Mouse (Mus musculus) liver, embryonic 11.5 days (tissue): ENCODE measurements around the gene Gm4450. TPM values are rescaled to one million over a fixed set of nuclear protein-coding genes. Genes with fewer than 3 reads are reported as not detected.
A peak's percentile ranks its signal among the peaks of the same experiment; 100 is the strongest.
"Not testable (repeated sequence)": the region's sequence is repeated elsewhere in the genome, so short reads cannot be mapped to it uniquely, and the experiment has no call there.

Source experiments
- ATAC-seq: fragments of 200-750 bp; cut with Nextera tagmentation; replicated peaks from 2 replicates; pipeline ENCODE4 v1.8.0; 2017; ENCODE audit warnings: moderate number of reproducible peaks, mild to moderate bottlenecking, moderate TSS enrichment, moderate library complexity; ENCODE audit not compliant: low FRiP score
- DNase-seq: peaks from one replicate; pipeline ENCODE4 v3.0.0-alpha.2; 2017; ENCODE audit warnings: low spot score
- H3K27ac ChIP-seq: fragments of 300-500 bp; sonication (generic); 2 replicates; pipeline ENCODE4 v1.5.1; 2014; ENCODE audit warnings: mild to moderate bottlenecking, low read depth, low read length, control low read depth
- H3K27me3 ChIP-seq: fragments of 300-500 bp; sonication (generic); replicated peaks from 2 replicates; pipeline ENCODE4 v1.6.1; 2014; ENCODE audit warnings: low read length, mixed read lengths; ENCODE audit not compliant: control insufficient read depth, insufficient read depth
- H3K36me3 ChIP-seq: fragments of 300-500 bp; sonication (generic); 2 replicates; pipeline ENCODE4 v1.6.1; 2014; ENCODE audit warnings: mild to moderate bottlenecking, low read length, moderate library complexity, mixed read lengths; ENCODE audit not compliant: control insufficient read depth, insufficient read depth
- H3K4me1 ChIP-seq: fragments of 300-500 bp; sonication (generic); replicated peaks from 2 replicates; pipeline ENCODE4 v1.6.1; 2014; ENCODE audit warnings: low read length, mixed read lengths; ENCODE audit not compliant: control insufficient read depth, insufficient read depth
- H3K4me2 ChIP-seq: fragments of 300-500 bp; sonication (generic); 2 replicates; pipeline ENCODE4 v1.6.1; 2014; ENCODE audit warnings: mild to moderate bottlenecking, control low read depth, moderate library complexity
- H3K4me3 ChIP-seq: fragments of 300-500 bp; sonication (generic); 2 replicates; pipeline ENCODE4 v1.5.1; 2014; ENCODE audit warnings: low read depth, low read length, control low read depth
- H3K9ac ChIP-seq: fragments of 300-500 bp; sonication (generic); 2 replicates; pipeline ENCODE4 v1.6.1; 2014; ENCODE audit warnings: low read depth, low read length, control low read depth
- H3K9me3 ChIP-seq: fragments of 300-500 bp; sonication (generic); 2 replicates; pipeline ENCODE4 v1.6.1; 2016; ENCODE audit warnings: low read length, inconsistent platforms, mixed read lengths; ENCODE audit not compliant: control insufficient read depth
- WGBS: fragments of 180-500 bp; shearing (Covaris S2); extraction: QIAGEN DNeasy Blood & Tissue Kit; methylation state at CpG from one replicate; pipeline ENCODE4 v1.1.7; 2014; 5-methylcytosine and 5-hydroxymethylcytosine counted together
- polyA plus RNA-seq: library from polyadenylated mRNA; unstranded; fragments of >200 nt; fragmentation: Nextera tagmentation; extraction: Ambion mirVana; gene quantifications from 2 replicates; pipeline ENCODE4 v1.2.1, GENCODE M21; 2014

Gene Gm4450
- polyA plus RNA-seq, 1 experiment from 2014 or later, result not detected

- H3K4me3 ChIP-seq, H3K9ac ChIP-seq, H3K4me2 ChIP-seq, H3K36me3 ChIP-seq, H3K27me3 ChIP-seq, H3K4me1 ChIP-seq, ATAC-seq, H3K27ac ChIP-seq, DNase-seq, H3K9me3 ChIP-seq: not testable (repeated sequence)
- no CpG with 5 or more reads among the region's 1 CpGs for WGBS
Observed at GRCm38 (mm10) chr3:98443924-98444323, 13.0 kb downstream of the Gm4450 start.

DNA sequence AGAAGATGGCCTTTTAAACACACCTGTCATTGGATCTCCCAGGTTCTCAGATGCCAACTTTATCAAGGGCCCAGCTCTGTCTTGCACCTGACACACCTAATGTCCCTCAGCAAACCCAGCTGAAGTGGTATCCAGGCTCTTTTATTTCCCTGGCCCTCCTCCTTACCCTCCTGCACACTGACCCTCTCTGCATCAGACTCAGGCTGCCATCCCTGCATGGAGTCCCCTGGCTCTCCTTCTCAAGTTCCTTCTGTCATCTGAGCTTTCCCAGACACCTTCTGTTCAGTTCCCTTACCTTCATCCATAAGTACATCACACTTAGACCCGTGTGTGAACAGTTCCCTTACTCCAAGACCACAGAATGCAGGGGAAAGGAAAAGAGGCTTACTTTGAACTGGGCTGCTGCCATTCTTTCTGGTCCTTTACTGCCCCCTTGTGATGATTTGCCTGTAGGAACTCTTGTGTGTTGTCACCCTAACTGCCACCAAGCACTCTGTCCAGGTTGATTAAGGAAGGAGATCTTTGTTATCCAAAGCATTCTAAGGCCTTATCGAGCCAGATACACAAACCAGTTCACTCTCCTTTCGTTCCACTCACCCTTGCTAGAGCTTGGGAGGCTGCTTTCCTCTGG lies 13.7 kb downstream of the Gm4450 start:
- H3K9ac ChIP-seq, DNase-seq, H3K4me3 ChIP-seq, H3K4me1 ChIP-seq, H3K27ac ChIP-seq, H3K9me3 ChIP-seq, H3K4me2 ChIP-seq, H3K36me3 ChIP-seq, H3K27me3 ChIP-seq: not testable (repeated sequence)
- ATAC-seq, result 0 out of 2 replicates have a peak, but pooled peaks have one; percentile 36
- WGBS, result 4% methylated on average over 3 of the region's 3 CpGs

DNA sequence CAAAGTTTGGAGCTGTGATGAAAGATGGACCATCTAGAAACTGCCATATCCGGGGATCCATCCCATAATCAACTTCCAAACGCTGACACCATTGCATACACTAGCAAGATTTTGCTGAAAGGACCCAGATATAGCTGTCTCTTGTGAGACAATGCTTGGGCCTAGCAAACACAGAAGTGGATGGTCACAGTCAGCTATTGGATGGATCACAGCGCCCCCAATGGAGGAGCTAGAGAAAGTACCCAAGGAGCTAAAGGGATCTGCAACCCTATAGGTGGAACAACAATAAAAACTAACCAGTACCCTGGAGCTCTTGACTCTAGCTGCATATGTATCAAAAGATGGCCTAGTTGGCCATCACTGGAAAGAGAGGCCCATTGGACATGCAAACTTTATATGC lies 14.7 kb downstream of the Gm4450 start:
- not testable (repeated sequence) for H3K36me3 ChIP-seq, H3K27ac ChIP-seq, H3K4me2 ChIP-seq, H3K4me3 ChIP-seq, ATAC-seq, H3K4me1 ChIP-seq, DNase-seq, H3K9ac ChIP-seq, H3K9me3 ChIP-seq, H3K27me3 ChIP-seq
- WGBS, result 36% methylated on average over 3 of the region's 3 CpGs

DNA sequence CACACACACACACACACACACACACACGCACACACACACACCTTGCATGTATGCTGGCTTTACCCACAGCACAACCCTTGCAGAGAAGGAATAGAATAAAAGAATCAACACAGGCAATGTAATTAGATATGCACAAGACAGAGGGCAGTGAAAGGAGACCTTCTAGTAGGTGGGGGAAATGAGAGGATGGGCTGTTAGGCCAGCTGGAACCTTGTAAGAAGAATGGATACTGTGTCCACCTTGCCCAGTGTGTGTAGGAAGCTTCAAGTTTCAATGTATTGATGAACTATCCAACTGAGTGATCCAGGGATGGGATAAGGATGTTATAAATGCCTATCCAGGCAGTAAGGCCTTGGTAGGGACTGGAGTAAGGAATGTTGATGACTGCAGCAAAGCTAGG lies 21.9 kb downstream of the Gm4450 start:
- DNase-seq, result no peak
- Histone ChIP-seq H3K4me1 (no peaks in the 10 kb centered on the region), H3K27me3 (no peaks in the 10 kb centered on the region), H3K27ac (no peak overlapping the region), H3K36me3 (no peaks in the 10 kb centered on the region), H3K4me3 (no peak overlapping the region), H3K9ac (no peak overlapping the region), H3K4me2 (no peak overlapping the region), H3K9me3 (no peaks in the 10 kb centered on the region)
- no peak for ATAC-seq
- WGBS, result 67% methylated on average over 1 of the region's 1 CpGs

DNA sequence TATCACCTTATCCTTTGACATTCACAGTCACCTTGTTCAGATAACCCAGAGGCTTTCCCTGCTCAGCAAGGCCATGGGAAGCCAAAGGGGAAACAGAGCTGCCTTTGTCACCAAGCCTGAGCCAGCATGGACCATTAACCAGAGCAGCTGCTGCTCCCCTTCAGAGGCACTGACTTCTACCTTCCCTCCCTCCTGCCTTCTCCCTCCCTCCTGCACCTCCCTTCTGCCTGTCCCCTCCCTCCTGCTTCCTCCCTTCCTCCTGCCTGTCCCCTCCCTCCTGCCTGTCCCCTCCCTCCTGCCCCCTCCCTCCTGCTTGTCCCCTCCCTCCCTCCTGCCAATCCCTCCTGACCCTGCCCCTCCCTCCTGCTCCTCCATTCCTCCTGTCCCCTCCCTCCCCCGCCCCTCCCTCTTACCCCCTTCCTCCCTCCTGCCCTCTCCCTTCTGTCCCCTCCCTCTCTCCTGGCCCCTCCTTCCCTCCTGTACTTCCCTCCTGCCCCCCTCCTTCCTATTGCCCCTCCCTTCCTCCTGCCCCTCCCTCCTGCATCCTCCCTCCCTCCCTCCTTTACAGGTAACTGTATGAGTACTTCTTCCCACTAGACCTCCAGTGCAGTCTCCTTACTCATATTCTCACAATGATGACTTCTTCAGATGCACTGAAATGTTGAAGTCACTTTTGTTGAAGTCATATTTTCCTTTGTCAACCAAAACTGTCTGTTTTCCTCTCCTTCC lies 22.7 kb downstream of the Gm4450 start:
- WGBS, result 17% methylated on average over 1 of the region's 1 CpGs
- no peak overlapping the region for H3K4me2 ChIP-seq
- H3K36me3 ChIP-seq, result no peaks in the 10 kb centered on the region
- ATAC-seq (no peak; the same call in 1 of the 2 replicates), DNase-seq (no peak)
- no peak overlapping the region for H3K4me3 ChIP-seq
- no peaks in the 10 kb centered on the region for H3K4me1 ChIP-seq
- H3K27me3 ChIP-seq, result peaks cover 6% of the 10 kb centered on the region
- H3K9ac ChIP-seq, result no peak overlapping the region
- no peaks in the 10 kb centered on the region for H3K9me3 ChIP-seq
- no peak overlapping the region for H3K27ac ChIP-seq

DNA sequence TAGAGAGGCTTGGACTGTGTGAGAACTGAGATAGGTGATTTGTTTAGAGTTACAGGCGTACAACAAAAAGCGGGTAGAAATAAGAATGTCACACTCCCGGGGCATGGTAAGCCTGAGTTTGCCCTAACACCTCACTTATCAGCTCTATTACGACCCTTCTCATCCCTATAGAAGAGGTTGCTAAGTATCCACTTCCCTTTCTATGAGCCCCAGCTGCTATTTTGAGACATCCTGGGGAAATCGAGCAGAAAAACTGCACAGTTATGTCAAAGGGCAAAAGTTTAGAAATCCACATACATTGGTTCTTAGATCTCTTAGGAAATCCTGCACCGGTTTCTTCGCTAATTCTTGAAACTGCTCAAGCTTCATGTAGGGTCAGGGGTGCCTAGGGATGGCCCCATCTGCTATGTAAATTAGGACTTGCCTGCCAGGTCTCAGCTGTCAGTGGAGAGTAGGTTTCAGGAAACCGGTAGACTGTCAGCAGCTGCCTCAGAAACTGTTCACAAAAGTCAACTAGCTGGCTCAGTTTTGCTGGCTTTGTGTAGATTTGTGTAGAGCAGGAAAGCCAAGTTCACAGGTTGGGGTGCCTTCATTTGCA lies 27.9 kb downstream of the Gm4450 start:
- peak overlapping the region; percentile 65 for H3K4me3 ChIP-seq
- H3K9me3 ChIP-seq, result no peaks in the 10 kb centered on the region
- peaks cover 30% of the 10 kb centered on the region for H3K27me3 ChIP-seq
- no peak overlapping the region for H3K27ac ChIP-seq
- no peak overlapping the region for H3K9ac ChIP-seq
- WGBS, result 19% methylated on average over 8 of the region's 8 CpGs
- H3K36me3 ChIP-seq, result no peaks in the 10 kb centered on the region
- ATAC-seq (no peak), DNase-seq (no peak)
- peaks cover 5% of the 10 kb centered on the region for H3K4me1 ChIP-seq
- H3K4me2 ChIP-seq, result peak overlapping the region; percentile 97

DNA sequence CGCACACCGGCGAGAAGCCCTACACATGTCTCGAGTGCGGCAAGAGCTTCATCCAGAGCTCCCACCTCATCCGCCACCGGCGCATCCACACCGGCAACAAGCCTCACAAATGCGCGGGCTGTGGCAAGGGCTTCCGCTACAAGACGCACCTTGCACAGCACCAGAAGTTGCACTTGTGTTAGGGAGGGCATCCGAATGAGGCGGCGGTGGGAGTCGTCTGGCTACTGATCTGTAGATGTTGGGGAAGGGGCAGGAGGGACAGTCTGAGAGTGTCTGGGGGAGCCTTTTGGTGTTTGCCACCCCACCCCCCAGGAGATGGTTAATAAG lies 28.5 kb downstream of the Gm4450 start:
- Histone ChIP-seq H3K36me3 (no peaks in the 10 kb centered on the region; the same call in 1 of the 2 replicates), H3K9me3 (no peaks in the 10 kb centered on the region), H3K27me3 (peaks cover 30% of the 10 kb centered on the region), H3K4me2 (peak overlapping the region; percentile 97), H3K4me3 (peak overlapping the region; percentile 65), H3K27ac (no peak overlapping the region), H3K4me1 (peaks cover 5% of the 10 kb centered on the region), H3K9ac (peak overlapping the region; percentile 59)
- 3% methylated on average over 17 of the region's 17 CpGs for WGBS
- DNase-seq (no peak), ATAC-seq (no peak)

DNA sequence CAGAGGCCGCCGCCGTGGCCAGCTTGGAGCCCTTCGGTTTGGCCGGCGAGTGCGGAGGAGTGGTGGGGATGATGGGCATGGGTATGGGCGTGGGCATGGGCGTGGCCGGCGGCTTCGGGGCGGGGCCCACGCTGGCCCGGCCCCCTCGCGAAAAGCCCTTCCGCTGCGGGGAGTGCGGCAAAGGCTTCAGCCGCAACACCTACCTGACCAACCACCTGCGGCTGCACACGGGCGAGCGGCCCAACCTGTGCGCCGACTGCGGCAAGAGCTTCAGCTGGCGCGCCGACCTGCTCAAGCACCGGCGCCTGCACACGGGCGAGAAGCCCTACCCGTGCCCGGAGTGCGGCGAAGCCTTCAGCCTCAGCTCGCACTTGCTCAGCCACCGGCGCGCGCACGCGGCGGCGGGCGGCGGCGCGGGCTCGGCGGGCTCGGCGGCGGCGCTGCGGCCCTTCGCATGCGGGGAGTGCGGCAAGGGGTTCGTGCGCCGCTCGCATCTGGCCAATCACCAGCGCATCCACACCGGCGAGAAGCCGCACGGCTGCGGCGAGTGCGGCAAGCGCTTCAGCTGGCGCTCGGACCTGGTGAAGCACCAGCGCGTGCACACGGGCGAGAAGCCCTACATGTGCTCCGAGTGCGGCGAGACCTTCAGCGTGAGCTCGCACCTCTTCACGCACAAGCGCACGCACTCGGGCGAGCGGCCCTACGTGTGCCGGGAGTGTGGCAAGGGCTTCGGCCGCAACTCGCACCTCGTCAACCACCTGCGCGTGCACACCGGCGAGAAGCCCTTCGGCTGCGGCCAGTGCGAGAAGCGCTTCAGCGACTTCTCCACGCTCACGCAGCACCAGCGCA lies 29.1 kb downstream of the Gm4450 start:
- ATAC-seq (peak; percentile 86), DNase-seq (peak; percentile 86)
- WGBS, result under 1% methylated on average over 110 of the region's 110 CpGs
- peaks cover 5% of the 10 kb centered on the region for H3K4me1 ChIP-seq
- peak overlapping the region; percentile 59 for H3K9ac ChIP-seq
- no peaks in the 10 kb centered on the region for H3K9me3 ChIP-seq
- H3K27me3 ChIP-seq, result peaks cover 30% of the 10 kb centered on the region
- H3K4me3 ChIP-seq, result peak overlapping the region; percentile 65
- H3K4me2 ChIP-seq, result peak overlapping the region; percentile 97
- no peak overlapping the region; the same call in 1 of the 2 replicates for H3K27ac ChIP-seq
- H3K36me3 ChIP-seq, result no peaks in the 10 kb centered on the region; the same call in 1 of the 2 replicates
